Mouse (Mus musculus) mesoderm, embryonic 11.5 days (tissue): ENCODE results near the gene Gm49450.
A peak's percentile ranks its signal among the peaks of the same experiment; 100 is the strongest.
"Not testable (repeated sequence)": the region's sequence is repeated elsewhere in the genome, so short reads cannot be mapped to it uniquely, and the experiment has no call there.

ENCODE experiments used
- DNase-seq: peaks from one replicate; pipeline ENCODE4 v3.0.0-alpha.2; 2012; ENCODE audit warnings: low read depth, low spot score

Gm49450 gene

DNA sequence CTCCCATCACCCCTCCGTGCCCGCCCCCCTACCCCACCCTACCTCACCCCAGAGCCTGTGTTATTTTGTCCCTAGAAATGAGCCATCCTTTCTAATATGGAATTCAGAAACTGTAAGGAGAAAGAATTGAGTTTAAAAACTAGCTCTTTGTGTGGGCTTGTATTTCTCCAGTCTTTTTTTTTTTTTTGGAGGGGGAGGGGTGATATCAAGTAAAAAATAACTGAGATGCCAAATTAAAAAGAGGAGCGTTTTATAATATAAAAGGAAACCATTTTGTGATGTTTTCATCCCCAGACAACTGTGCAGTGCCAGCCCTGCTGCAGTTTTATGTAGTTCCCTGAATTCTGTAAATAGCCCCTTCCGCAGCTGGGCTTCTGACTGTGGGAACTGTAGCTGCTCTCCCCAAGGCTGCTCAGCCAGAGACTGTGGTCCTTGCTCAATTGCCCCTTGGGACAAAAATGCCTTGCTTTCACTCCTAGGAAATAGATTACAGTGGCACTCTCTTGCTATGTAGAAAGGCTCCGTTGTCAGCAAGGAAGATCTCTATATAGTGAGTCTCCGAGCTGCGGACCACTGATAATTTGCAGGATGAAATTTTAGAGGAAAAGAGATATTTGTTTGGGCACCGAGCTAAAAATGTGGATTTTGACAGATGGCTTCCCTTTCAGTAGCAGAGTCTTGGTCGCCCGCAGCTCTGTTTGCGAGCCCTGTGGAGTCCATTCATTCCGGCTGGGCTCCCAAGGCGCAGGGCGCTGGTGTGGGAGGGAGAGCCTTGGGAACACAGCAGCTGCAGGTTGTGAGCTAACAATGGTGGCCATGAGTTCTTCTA, 1.3 kb upstream of the Gm49450 start:
- DNase-seq: peak; percentile 57

DNA sequence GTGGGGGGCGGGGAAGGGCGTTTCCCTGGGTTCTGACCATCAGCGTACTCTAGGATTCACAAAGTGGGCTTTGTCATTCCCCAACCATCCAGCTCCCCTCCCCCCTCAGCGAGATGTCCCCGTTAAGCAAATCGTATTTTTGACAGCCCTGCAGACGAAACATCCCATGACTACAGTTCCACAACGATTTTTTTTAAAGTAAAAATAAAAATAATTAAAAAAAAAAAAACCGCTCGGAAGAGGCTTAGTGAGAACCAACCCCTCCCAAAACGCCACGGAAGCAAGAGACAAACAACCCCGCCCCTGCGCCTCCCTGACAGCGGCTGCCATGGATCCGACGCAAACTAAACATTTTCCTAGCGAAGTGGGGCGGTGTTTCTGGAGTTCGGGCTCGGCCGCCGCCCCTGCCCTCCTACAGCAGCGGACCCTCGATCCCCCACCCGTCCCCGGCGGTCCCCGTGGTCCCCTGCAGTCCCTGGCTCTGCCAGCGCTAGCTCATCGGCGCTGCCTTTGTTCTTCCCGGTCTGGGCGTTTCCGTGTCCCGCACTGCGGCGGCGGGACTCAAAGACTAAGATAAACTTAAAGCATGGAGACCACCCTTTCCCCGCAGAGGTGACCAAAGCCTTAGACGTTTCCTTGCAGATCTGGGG, 475 bp downstream of the Gm49450 start:
- DNase-seq: peak; percentile 89

DNA sequence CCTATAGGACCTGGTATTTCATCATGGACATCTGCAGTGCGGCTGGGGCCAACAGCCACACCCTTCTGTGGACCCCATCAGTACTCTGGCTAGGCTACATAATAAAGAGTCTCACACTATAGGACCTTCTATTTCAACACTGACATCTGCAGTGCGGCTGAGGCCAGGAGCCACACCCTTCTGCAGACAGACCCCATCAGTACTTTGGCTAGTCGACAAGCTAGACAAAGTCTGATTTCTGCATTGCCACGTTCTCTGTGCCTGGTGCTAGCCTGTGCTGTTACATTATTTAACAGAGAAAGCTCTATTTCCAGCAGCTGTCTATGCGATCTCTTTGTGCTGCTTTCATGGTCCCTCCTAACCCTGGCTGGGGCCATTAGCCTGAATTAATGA, 1.3 kb downstream of the Gm49450 start:
- DNase-seq: peak; percentile 48

DNA sequence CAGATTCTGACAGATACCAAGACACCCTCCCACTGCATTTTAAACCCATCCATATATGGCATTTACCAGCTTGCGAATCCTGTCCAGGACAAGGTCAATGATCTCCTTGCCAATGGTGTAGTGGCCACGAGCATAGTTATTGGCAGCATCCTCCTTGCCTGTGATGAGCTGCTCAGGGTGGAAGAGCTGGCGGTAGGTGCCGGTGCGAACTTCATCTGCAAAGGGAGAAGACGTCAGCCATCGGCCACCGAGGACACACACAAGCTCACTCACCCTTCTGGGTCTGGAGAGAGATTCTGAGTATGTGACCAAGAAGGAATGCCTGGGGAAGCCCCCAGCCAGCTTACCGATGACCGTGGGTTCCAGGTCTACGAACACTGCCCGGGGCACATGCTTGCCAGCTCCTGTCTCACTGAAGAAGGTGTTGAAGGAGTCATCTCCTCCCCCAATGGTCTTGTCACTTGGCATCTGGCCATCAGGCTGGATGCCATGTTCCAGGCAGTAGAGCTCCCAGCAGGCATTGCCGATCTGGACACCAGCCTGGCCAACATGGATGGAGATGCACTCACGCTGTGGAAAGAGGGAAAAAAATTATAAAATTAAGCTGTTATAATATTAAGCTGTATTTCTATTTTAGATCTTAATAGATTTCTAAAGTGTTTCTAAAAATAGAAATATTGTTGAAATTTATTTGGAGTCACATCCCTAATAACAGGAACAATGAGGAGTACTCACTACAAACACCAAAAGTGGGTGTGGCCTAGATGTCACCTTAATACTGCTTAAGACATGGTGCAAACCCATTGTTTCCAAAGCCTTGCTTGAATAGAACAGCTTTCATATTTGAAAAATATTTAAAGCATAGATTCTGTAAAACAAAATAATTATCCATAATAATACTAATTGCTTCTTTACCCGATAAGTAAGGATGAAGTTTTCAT, 2.0 kb downstream of the Gm49450 start:
- DNase-seq: not testable (repeated sequence)

DNA sequence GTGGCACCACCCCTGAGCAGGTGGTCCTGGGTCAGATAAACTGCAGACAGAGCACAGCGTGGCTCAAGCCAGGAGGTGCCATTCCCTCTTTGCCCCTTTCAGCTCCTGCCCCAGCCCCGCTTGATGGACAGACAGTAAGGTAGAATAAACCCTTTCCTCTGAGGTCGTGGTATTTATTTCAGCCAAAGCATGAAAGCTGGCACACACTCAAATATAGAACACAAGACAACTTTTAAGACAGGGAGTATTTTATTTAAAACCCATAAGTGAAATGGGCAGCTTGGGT, 3.8 kb downstream of the Gm49450 start:
- no peak for DNase-seq

DNA sequence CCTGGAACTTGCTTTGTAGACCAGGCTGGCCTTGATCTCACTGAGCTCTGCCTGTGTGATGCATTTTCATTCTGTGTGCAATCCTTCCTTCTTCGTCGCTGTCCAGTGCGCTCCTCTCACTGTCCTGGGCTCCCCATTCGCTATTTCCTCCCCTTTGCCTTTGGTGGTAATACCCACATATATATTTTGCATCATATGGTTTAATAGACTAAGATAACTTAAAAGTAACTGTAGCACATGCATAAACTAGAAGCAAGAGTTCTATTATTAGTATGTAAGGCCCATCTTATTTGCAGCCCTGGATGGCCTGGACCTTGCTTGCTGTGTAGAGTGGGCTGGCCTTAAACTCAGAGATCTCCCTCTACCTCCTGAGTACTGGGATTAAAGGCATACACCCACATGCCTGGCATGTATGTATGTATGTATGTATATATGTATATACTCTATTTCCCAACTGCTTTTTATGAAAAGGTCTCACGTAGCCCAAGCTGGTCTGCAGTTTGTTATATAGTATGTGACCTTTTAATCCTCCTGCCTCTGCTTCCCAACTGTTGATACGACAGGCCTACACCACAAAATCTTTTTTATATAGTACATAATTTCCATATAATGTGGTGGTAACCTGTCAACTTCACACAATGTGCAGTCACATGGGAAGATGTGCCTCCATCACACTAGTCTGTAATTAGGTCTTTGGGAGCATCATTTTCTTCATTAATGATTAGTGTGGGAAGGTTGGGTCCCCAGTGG, 4.3 kb downstream of the Gm49450 start:
- no peak for DNase-seq

DNA sequence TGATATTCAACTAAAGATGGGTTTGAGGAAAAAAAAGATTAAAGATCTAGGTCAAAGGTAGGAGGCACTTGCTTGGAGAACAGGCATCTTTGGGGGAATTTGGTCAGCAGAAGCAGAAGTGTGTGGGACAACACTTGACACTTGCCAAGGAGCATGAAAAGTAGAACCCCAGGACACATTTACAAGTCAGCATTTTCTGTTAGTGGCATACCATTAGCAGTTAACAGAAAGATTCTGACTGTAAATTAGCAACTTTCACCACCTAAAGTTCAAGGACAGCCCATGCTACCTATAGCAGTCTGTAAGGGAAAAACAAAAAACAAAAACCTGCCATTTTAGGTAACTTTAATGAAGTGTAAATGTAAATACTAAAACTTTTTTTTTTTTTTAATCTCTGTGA, 5.0 kb downstream of the Gm49450 start:
- DNase-seq: no peak

DNA sequence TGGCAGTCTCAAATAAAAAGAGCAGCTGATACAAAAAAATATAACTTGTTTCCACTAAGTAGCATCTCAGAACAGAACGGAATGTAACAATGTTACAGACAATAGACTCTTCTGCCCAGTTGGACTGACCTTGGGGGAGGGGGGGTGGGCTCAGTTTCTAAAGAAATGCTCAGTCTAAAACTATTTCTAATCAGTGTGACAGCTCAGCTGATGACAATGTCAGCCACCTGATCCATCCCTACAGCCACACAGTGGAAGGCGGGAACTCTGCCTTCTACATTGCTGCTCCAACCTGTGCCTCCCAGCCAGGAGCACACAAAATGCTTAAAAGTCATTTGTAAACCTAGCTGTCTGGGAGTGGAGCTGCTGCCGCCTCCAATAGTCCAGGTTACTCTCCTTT, 5.5 kb downstream of the Gm49450 start:
- no peak for DNase-seq

DNA sequence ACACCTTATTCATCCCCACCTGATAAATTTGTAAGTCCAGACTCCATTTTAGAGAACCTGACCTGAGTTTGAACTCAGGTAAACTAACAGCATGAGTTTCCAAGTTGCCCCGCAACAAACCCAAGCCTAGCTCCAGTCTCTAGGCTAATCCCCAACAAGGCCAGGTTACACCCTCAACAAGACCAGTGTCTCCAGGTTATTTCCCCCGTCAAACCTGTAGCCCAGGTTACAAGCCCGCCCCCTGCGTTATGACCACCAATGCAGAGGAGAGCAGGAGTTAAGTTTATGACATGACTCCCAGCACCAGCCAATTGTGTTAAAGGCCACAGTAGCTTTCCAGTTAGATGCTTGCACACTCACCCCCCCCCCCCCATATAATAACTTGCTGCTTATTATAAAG, 10.2 kb downstream of the Gm49450 start:
- no peak for DNase-seq

DNA sequence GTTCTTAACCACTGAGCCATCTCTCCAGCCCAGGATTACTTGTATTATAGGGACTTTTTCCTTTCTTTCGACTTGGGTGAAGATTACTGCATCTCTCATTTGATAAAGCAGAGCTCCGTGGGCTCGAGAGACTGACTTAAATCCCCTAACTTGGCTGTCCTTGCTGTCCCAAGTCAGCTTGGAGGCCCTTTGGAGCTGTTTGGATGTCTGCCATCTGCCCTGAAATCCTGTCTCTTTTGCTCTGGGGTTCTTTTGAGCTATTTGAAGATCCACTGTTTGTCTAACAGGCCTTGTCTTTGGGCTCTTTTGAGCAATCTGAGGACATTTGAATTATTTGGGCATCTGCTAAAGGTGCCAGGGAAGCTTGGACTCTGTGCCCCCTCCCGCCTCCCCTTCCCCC, 11.3 kb downstream of the Gm49450 start:
- no peak for DNase-seq

DNA sequence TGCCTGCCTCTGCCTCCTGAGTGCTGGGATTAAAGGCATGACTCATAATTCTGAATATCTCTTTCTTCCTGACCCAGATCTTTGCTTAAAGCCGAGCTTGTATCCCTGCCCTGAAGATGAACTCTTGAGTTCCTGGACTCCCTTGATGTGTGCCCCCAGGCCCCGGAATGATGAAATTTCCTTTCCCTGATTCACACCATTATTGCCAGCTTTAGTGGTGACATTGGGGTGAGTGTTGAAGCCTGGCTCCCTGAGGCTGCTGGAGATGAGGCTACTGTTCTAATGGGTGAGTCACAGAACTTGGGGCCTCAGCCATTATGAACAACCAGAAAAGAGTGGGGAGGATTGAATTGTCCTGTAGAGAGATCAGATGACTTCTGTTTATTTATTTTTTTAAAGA, 11.8 kb downstream of the Gm49450 start:
- no peak for DNase-seq

DNA sequence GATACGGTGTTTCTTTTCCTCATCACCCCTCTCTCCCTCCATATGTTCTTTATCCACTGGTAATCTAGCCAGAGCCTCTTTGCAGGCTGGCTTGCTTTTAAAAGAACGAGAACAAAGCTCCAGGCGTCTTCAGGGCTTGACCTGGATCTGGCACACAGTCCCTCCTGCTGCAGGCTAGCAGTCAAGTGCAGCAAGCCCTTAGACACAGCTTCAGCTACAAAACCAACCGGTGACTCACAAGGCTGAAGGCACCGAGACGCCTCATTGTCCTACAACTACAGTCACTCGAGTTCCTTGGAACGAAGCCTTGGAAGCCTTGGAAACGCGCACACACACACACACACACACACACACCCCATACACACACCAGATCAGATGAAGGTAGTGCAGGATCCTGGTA, 12.5 kb downstream of the Gm49450 start:
- no peak for DNase-seq

DNA sequence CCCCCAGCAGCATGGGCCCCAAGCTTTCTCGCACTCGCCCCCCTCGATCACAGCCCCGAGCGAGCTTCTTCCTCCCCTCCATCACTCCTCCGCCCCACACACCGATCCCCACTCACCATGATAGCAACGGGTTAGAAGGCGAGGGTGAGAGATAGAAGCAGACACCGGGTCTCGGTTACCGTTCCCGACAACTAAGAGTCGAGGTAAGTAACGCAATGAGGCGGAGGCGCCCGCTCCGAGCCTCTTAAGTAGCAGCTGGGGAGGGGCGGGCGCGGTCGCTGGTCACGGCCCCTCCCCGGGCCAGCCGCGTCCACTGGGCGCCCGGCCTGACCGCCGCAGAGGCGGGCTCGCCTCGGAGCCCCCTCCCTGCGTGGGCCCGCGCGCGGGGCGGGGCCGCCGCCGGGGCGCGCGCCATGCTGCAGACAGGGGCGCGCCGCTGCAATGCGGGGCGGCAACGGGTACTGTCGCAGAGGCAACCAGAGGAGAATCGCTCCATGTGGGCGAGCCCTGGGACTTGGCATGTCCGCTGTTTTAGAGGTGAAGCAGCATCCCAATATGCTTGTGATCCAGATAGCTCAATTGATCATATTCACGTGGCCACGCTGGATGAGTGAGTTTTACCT, 19.0 kb downstream of the Gm49450 start, which contains the start of gene Tuba1b:
Gene Tuba1b, minus strand, starts transcription at position 349 of the 623 bp plus-strand sequence.
- peak; percentile 92 for DNase-seq

DNA sequence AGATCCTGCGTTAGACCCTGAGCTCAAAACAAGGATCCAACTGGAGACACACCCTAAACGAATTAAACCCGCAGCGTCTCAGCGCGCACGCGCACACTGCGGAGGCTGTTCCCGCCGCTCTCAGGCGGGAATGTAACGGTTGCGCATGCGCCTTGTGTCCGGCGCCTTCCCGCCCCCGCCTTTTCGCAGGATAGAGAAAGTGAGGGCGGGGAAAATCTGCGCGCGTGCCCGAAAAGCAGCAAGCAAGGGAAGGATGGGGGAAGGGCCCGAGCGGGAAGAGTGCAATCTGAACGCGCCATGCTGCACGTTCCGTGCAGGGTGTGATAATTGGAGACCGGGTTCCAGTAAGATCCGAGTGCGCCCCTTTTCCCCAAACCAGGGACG, 19.5 kb downstream of the Gm49450 start:
- DNase-seq: peak; percentile 98

DNA sequence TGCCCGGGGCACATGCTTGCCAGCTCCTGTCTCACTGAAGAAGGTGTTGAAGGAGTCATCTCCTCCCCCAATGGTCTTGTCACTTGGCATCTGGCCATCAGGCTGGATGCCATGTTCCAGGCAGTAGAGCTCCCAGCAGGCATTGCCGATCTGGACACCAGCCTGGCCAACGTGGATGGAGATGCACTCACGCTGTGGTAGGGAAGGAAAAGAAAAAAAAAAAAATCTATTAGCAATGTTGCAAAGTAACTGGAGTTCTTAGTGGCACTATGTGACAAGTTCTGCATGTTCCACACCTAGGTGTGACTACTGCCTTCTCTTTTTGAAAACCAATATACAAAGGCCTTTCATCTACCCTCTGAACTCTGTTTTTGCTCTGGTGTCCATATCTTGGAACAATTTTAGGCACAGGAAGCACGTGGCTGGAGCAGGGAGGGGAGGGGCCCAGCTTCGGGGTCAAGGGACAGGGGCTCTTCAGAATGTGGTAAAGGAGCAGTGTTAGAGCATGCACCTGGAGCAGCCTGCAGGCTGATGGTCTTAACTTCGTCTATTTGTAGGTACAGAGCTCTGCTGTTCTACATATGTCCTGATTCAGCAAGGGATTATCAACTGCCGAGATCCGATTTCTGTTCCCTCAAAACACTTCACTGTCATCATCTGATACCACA, 20.2 kb downstream of the Gm49450 start:
- DNase-seq: not testable (repeated sequence)

DNA sequence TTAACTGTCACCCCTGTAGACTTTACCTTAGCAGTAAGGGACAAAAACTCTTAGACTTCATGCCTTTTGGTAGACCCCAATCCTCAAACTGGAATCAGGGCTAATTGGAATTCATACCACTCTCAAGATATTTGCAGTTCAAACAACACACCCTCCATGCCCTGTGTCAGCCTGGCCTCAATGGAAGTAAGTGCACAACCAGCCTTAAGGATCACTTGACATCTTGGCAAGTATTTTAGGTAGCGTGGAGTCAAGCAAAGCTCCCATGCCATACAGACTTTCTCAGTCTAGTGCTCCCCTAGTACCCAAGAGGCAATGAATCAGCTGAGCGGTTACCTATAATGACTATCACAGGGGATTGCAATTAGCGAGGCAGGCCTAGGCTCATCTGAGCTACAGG, 22.4 kb downstream of the Gm49450 start:
- DNase-seq: no peak

DNA sequence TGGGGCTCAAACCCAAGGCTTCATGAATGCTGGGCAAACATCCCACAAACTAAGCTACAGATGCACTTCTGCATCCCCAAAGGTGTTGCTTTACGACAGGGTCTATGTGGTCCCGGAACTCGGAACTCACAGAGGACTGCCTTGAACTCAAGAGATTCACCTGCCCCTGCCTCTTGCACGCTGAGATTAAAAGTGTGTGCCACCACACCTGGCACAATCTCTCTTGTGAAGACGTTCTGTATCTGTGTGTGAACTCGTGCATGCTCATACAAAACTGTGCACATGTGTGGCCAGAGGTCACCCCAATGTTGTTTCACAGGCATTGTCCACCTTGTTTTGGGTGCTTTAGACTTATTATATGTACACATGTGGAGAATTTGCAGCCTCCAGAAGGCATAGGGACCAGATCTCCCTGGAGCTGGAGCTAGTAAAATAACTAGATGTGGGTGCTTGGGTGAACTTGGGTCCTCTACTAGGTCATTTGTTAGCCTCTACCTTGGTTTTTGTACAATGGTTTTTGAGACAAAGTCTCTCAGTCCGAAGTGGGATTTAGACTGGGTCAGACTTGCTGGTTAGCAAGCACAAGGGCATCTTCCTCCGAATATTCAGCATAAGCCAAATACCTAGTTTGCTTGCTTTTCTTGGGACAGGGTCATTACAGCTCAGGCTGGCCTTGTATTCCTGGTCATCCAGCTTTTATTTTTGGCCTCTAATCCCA, 23.2 kb downstream of the Gm49450 start:
- DNase-seq: no peak

DNA sequence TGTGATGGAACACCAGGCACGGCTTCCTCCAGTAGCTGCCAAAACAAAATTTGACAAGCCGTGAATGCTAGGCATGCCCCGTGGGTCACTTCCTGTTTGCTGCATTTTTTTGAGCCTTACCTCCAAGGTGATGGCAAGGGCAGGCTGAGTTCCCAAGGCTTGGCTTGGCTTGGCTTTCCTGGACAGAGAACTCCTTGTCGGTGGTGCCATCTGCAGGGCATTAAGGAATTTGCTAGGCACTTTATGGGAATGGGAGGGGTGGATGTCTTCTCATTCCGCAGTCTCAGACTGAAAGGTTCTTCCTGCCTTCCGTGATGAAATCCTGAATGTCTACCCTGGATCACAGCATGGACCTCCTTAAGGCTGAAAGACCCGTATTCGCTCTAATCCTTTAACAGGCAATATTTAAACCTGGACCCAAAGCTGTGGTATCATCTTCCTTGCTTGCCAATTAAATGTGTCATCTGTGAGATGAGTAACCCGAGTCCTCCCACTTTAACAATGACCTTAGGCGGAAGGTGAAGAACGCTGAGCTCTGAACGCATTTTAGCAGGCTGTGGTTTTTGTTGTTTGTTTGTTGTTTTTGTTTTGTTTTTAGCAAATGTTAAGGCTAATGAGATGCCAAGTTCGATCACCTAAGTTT, 24.6 kb downstream of the Gm49450 start:
- peak; percentile 80 for DNase-seq

DNA sequence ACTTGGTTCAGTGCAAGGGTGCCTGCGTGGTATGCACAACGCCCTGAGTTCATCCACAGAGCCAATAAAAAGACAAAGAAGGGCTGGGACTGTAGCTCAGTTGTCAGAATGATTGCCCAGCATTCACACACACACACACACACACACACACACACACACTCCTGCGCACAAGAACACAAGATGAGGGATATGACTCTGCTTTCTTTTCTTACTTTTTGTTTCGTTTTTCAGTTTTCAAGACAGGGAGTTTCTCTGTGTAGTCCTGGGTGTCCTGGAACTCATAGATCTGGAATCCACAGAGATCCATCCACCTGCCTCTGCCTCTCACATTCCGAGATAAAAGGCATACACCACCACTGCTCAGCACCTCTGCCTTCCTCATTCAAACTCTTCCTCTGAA, 25.8 kb downstream of the Gm49450 start:
- no peak for DNase-seq
